Mouse (Mus musculus) heart, adult 2 months (tissue): ENCODE data around the gene Il12rb2. TPM values are rescaled to one million over a fixed set of nuclear protein-coding genes. Genes with fewer than 3 reads are reported as not detected.

Source experiments
- DNase-seq, 2 experiments: peaks; one replicate each; pipeline ENCODE4 v3.0.0; 2021
- H3K27ac ChIP-seq: fragments of 200-600 bp; 2 replicates; pipeline ENCODE4 v1.8.1; 2022
- H3K27me3 ChIP-seq: fragments of 200-500 bp; 2 replicates; pipeline ENCODE4 v1.6.1; 2012; ENCODE audit warnings: mild to moderate bottlenecking, low read length, inconsistent platforms, mixed read lengths; ENCODE audit not compliant: control insufficient read depth, insufficient read depth
- H3K36me3 ChIP-seq: fragments of 200-500 bp; 2 replicates; pipeline ENCODE4 v1.6.1; 2012; ENCODE audit warnings: low read length, inconsistent platforms; ENCODE audit not compliant: control insufficient read depth, insufficient read depth
- H3K4me1 ChIP-seq: fragments of 200-500 bp; 2 replicates; pipeline ENCODE4 v1.6.1; 2011; ENCODE audit warnings: low read length; ENCODE audit not compliant: control insufficient read depth, insufficient read depth
- H3K4me3 ChIP-seq: fragments of 200-600 bp; 2 replicates; pipeline ENCODE4 v1.8.1; 2022
- H3K79me2 ChIP-seq: fragments of 200-500 bp; replicated peaks from 2 replicates; pipeline ENCODE4 v1.6.1; 2012; ENCODE audit warnings: mild to moderate bottlenecking, inconsistent platforms, low read length, moderate library complexity, mixed read lengths; ENCODE audit not compliant: control insufficient read depth, insufficient read depth
- H3K9ac ChIP-seq: fragments of 200-500 bp; 2 replicates; pipeline ENCODE4 v1.6.1; 2012; ENCODE audit warnings: low read depth, mild to moderate bottlenecking, control low read depth, inconsistent platforms, low read length, mixed read lengths
- CTCF ChIP-seq: fragments of 200-600 bp; IDR thresholded peaks from 2 replicates; pipeline ENCODE4 v1.8.1; 2022; ENCODE audit warnings: antibody characterized with exemption, mild to moderate bottlenecking, moderate library complexity
- EP300 ChIP-seq: fragments of 200-500 bp; IDR thresholded peaks from 2 replicates; pipeline ENCODE4 v1.6.1; 2011; ENCODE audit warnings: low read depth, low read length, control low read depth; ENCODE audit not compliant: insufficient read depth
- POLR2A ChIP-seq: fragments of 200-500 bp; IDR thresholded peaks from 2 replicates; pipeline ENCODE4 v1.6.1; 2011; ENCODE audit warnings: mild to moderate bottlenecking, low read depth, low read length, control low read depth; ENCODE audit not compliant: insufficient read depth
- WGBS: fragments of 180-500 bp; shearing (Covaris S2); methylation state at CpG from one replicate; pipeline ENCODE4 v1.1.7; 2018; 5-methylcytosine and 5-hydroxymethylcytosine counted together
- intact Hi-C: fragments of 180-260 bp; cut with DNase I; formaldehyde crosslinking; loops from one replicate; pipeline ENCODE4 v1.15.1; 2025
- polyA plus RNA-seq: library from polyadenylated mRNA; depleted of rRNA; stranded (reverse); fragments of >200 nt; gene quantifications from 2 replicates; pipeline ENCODE4 v1.2.3, GENCODE M21; 2012
- total RNA-seq, 2 experiments: library from RNA; stranded (reverse); gene quantifications; 2 replicates each; pipeline ENCODE4 v1.2.3; 2021

Gene Il12rb2
- total and polyA plus RNA-seq, 3 experiments = 0.18 to 0.20 TPM; not detected in 1

DNA sequence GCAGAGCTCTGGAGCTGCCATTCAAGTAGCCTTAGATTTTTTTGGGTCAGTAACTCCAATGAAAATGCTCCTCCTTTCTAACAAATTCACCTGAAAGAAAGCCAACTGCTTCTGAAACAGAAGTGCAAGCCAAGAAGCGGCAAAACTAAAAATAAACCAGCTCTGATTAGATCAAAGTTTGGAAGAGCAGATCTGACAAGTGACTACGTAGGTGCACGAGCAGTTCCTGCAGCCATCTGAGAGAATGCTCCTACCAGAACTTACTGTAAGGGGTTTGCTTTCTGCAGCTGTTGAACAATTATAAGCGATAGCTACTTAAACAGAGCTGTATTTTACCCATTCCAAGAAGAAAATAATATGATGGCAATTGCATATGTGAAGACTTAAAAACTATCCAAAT is 73.5 kb downstream of the Il12rb2 start:
- Histone ChIP-seq H3K36me3 (peaks cover 4% of the 10 kb centered on the region; the same call in 1 of the 2 replicates), H3K4me1 (peaks cover 6% of the 10 kb centered on the region), H3K79me2 (no peaks in the 10 kb centered on the region), H3K9ac (no peak overlapping the region), H3K27ac (no peak overlapping the region), H3K4me3 (no peak overlapping the region), H3K27me3 (no peaks in the 10 kb centered on the region)
- intact Hi-C loops = no loop called here
- no peak for DNase-seq
- 53% methylated on average over 4 of the region's 4 CpGs for WGBS
- TF ChIP-seq EP300 (no peak), CTCF (no peak), POLR2A (no peak)

GRCm38 (mm10) chr6:67301230-67301629 is 74.8 kb downstream of the Il12rb2 start:
- Histone ChIP-seq H3K27ac (no peak overlapping the region), H3K27me3 (no peaks in the 10 kb centered on the region), H3K36me3 (peaks cover 4% of the 10 kb centered on the region; the same call in 1 of the 2 replicates), H3K79me2 (no peaks in the 10 kb centered on the region), H3K4me3 (no peak overlapping the region), H3K9ac (no peak overlapping the region), H3K4me1 (peaks cover 6% of the 10 kb centered on the region)
- WGBS = 78% methylated on average over 3 of the region's 3 CpGs
- TF ChIP-seq POLR2A (no peak), CTCF (no peak), EP300 (no peak)
- DNase-seq = no peak
- intact Hi-C loops = no loop called here

DNA sequence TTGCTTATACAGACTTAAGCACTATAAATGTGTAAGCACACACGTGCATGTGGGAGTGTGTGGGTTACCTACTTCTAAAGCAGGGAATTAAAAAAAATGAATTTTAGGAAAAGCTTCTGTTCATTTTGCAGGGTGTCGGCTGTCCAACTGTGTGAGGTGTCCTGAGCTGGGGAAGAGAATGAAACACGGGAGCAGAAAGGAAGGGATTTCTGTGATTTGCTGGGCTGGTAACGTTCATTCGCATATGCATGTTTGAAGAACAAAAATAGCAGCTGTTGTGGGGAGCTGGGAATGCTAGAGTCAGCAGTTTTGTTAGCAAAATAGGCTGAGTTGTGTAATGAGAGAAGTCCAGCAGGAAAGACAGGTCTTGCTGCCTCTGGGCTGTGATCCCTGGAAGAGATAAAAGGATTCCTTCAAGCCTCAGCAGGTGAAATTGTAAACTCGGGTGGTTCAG is 75.3 kb downstream of the Il12rb2 start:
- Histone ChIP-seq H3K4me1 (peaks cover 6% of the 10 kb centered on the region), H3K79me2 (no peaks in the 10 kb centered on the region), H3K36me3 (peaks cover 4% of the 10 kb centered on the region; the same call in 1 of the 2 replicates), H3K9ac (no peak overlapping the region), H3K4me3 (no peak overlapping the region), H3K27me3 (no peaks in the 10 kb centered on the region), H3K27ac (no peak overlapping the region)
- DNase-seq = peak in 1 of 2 experiments; percentile 13
- WGBS = 37% methylated on average over 6 of the region's 6 CpGs
- intact Hi-C loops = no loop called here
- no peak for TF ChIP-seq CTCF
- TF ChIP-seq EP300 = no peak
- no peak for TF ChIP-seq POLR2A

GRCm38 (mm10) chr6:67300300-67300699 is 75.7 kb downstream of the Il12rb2 start:
- Histone ChIP-seq H3K27ac (no peak overlapping the region), H3K4me1 (peaks cover 6% of the 10 kb centered on the region), H3K9ac (no peak overlapping the region), H3K36me3 (peaks cover 4% of the 10 kb centered on the region; the same call in 1 of the 2 replicates), H3K27me3 (no peaks in the 10 kb centered on the region), H3K79me2 (no peaks in the 10 kb centered on the region), H3K4me3 (no peak overlapping the region)
- no peak for TF ChIP-seq EP300
- intact Hi-C loops = no loop called here
- 39% methylated on average over 4 of the region's 4 CpGs for WGBS
- no peak for DNase-seq

DNA sequence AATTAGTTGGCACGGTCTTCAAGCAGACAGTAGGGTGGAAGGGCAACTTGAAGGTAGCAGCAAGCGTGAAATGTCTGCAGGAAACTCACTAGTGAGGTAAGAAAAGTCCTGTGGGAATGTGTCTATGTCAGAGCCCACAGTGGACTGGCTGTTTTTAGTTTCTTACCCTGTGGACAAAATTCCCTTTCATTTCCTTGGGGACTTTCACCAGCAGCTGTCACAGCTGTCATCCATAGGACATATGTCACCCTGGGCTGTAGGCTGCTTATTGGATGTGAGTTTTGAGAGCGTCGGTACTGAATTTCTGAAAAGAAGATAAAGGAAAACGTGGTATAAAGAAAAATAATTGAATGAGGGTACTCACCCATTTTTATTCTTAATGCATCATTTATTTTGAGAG is 77.2 kb downstream of the Il12rb2 start:
- intact Hi-C loops = no loop called here
- H3K79me2 ChIP-seq = no peaks in the 10 kb centered on the region
- 64% methylated on average over 5 of the region's 5 CpGs for WGBS
- H3K27me3 ChIP-seq = no peaks in the 10 kb centered on the region
- peaks cover 6% of the 10 kb centered on the region for H3K4me1 ChIP-seq
- no peak overlapping the region for H3K27ac ChIP-seq
- H3K9ac ChIP-seq = no peak overlapping the region
- TF ChIP-seq CTCF (no peak), EP300 (no peak), POLR2A (no peak)
- peaks cover 4% of the 10 kb centered on the region; the same call in 1 of the 2 replicates for H3K36me3 ChIP-seq
- H3K4me3 ChIP-seq = no peak overlapping the region
- DNase-seq = no peak

- DNase-seq = no peak
- Histone ChIP-seq H3K4me3 (no peak overlapping the region), H3K27ac (no peak overlapping the region), H3K36me3 (no peaks in the 10 kb centered on the region; the same call in 1 of the 2 replicates), H3K9ac (no peak overlapping the region), H3K79me2 (no peaks in the 10 kb centered on the region), H3K27me3 (no peaks in the 10 kb centered on the region), H3K4me1 (peaks cover 3% of the 10 kb centered on the region)
- intact Hi-C loops = no loop called here
- peak; percentile 44 for TF ChIP-seq CTCF
- no peak for TF ChIP-seq POLR2A
- 51% methylated on average over 5 of the region's 5 CpGs for WGBS
Measured at GRCm38 (mm10) chr6:67296126-67296525, 79.9 kb downstream of the Il12rb2 start.
